Mouse (Mus musculus) layer of hippocampus, adult 18-20 months (tissue): Measurements from ENCODE around the gene Hsph1. TPM values are rescaled to one million over a fixed set of nuclear protein-coding genes. Genes with fewer than 3 reads are reported as not detected.
A peak's percentile ranks its signal among the peaks of the same experiment; 100 is the strongest.

ENCODE experiments used
- DNase-seq, 2 experiments: peaks; one replicate each; pipeline ENCODE4 v3.0.0; 2022; ENCODE audit warnings: low spot score in 2 of 2
- total RNA-seq, 2 experiments: library from RNA; stranded (reverse); gene quantifications; 2 replicates each; pipeline ENCODE4 v1.2.3; 2021

Gene Hsph1
- total RNA-seq, 2 experiments from 2014 or later, result 380 to 402 TPM

DNA sequence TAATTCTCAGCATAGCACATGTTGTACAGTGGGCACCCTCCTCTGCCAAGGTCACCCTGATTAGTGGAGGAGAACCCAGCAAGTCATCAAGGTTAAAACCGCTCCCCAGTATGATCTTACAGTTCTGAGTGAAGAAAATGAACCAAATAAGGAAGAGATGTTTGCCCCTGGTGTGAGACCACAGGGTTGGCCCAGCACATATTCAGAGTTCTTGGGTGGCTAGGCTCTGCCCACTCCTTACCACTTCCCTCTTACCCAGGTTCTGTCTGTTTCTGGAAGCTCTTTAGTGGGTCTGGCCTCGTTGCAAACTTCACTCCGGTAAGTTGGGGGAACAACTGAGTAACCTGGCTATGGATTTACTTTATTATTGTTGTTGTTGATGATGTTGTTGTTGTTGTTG is 42.0 kb downstream of the Hsph1 start:
- no peak for DNase-seq

- DNase-seq, result no peak
These were observed 46.2 kb downstream of the Hsph1 start for GRCm38 (mm10) chr5:149589932-149590331.

DNA sequence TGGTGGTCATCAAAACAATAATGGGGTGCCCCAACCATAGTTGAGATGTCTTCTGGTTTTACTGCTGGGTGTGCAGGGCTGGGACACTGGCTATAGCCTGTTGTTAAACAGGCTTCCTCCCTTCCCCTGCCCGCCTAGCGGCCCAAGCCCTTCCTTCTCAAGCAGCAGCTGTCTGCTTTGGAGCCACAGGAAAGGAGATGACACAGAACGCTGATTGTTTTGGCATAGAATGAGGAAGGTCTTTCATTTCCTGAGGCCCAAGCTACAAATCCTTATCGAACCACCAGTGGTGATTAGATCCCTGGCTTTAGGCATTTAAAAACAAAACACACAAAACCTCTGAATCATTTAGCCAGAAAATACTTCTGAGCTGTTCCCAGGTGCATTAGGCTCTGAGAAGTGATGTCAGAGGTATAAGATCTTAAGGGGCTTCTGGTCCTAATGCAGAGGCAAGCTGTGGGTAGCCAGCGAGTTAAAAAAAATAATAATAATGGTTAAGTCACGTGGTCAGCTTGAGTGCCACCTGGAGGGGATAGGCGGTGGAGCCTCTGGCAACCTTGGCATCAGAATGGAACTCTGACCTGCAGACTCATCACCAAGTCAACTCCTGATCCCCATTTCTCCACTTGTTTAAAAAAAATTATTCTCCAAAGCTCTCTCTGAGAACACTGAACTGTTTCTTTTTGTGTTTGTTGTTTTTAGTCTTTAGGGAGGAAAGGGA is 47.2 kb downstream of the Hsph1 start:
- no peak for DNase-seq

DNA sequence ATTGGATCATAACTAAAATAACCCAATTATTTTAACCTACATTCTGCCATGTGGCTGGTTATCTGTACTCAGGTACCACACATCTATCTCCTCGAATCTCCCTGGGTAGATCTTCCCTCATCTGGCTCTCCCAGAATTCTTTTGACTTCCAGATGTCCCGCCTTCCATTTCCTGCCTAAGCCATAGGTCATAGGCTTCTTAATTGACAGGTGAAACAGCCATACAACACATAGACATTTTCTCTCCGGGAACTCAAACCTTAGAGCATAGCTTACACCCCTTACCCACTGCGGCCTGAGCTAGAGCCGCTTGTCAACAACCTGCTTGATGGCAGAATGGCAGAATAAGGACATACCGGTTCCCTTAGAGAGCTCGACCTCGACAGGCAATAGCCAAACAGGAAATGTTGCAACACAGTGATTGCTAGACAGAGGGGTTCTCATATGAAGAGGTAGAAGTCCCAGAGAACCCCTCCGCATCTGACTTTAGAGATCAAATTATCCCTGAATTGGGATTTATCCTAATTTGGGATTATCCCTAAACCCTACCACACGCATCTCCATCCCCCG is 48.8 kb downstream of the Hsph1 start:
- no peak for DNase-seq

- no peak for DNase-seq
These were observed 50.3 kb downstream of the Hsph1 start for GRCm38 (mm10) chr5:149585910-149586309.

GRCm38 (mm10) chr5:149585231-149585630 is 50.9 kb downstream of the Hsph1 start:
- no peak for DNase-seq

GRCm38 (mm10) chr5:149584154-149584655 is 52.0 kb downstream of the Hsph1 start:
- peak in 1 of 2 experiments; percentile 29 for DNase-seq

GRCm38 (mm10) chr5:149583507-149583906 is 52.7 kb downstream of the Hsph1 start:
- DNase-seq, result no peak

DNA sequence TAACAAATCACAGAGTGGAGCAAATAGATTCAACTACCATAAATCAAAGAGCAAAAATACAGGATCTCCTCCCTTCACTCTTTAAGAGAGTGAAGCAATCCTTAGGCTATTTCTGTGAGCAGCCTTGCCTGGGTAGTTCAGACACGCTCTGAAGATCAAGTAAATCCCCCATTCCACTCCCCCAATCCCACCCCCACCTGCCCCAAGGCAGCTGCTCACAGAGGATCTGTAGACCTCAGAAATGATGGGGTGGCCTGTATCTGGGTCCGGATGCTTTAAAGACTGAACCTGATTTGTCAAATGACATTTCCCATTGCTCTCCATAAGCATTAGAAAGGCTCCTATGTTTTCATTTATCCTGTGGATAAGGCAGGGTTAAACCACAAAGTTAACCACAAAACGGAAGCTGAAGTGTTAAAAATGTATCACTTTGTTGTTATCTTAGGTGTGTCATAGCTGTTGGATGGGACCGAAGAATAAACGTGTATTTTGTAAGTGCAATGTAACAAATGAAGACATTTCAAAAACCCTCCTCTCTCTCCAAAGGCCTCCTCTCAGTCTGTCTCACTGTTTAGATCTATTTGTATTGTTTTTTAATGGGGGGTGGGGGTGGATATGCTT is 53.4 kb downstream of the Hsph1 start:
- DNase-seq, result no peak

GRCm38 (mm10) chr5:149577449-149577848 is 58.7 kb downstream of the Hsph1 start:
- no peak for DNase-seq

GRCm38 (mm10) chr5:149576977-149577376 is 59.2 kb downstream of the Hsph1 start:
- peak in 1 of 2 experiments; percentile 35 for DNase-seq

GRCm38 (mm10) chr5:149568993-149569392 is 67.2 kb downstream of the Hsph1 start:
- peak in 1 of 2 experiments; percentile 19 for DNase-seq

DNA sequence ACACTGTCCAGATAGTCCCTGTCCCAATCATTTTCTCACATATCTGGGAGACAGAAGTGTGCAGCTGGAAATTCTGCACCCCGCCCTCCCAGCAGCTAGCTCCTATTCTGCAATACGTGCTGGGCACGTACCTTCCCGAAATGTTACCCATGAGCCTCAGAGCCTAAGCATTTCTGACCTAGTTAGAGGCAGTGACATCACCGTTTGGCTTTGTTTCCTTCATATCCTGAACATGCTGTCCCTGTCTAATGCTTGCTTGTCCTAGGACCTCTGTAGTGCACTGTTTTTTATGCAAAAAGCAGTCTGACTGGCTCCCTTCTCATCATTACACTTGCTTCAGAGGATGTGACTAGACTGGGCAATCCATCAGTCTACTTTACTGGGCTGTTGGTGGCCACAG is 69.2 kb downstream of the Hsph1 start:
- peak in 1 of 2 experiments; percentile 67 for DNase-seq

DNA sequence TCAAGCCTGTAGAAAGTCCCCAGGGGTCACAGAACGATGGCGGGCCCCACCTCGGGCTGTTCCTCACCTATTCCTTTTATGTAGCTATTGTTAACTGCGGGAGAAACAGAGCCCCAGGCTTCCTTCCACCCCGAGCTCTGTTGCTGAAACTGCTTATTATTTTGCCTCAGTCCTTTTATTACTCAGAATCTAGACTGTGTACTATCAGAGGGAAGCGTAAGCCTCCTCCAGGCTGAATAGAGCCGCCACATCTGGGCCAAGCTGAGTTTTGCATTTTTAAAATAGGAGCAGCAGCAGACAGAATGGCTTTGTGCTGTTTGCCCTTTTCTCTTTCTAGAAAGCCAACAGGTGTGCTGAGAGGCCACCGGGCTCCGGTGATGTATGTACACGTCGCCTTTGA is 70.2 kb downstream of the Hsph1 start:
- DNase-seq, result no peak

Other genes starting within 250 kb of the Hsph1 start
- 1 to 10 TPM; 3.2 to 3.6 TPM for gene Medag, start 224.6 kb downstream of the Hsph1 start, total RNA-seq
- gene Tex26, start 196.7 kb downstream of the Hsph1 start, total RNA-seq, result not detected
- gene Wdr95, start 107.7 kb downstream of the Hsph1 start, total RNA-seq, result under 1 TPM; 0.12 to 0.13 TPM
- gene B3glct, start 41.9 kb upstream of the Hsph1 start, total RNA-seq, result 10 to 100 TPM; 12.2 to 14.2 TPM